Mouse (Mus musculus): ENCODE measurements around the gene Zwint. TPM values are rescaled to one million over a fixed set of nuclear protein-coding genes. Genes with fewer than 3 reads are reported as not detected.

Gene Zwint
- total and polyA plus RNA-seq, 2 experiments, result 47.7 to 60.8 TPM

DNA sequence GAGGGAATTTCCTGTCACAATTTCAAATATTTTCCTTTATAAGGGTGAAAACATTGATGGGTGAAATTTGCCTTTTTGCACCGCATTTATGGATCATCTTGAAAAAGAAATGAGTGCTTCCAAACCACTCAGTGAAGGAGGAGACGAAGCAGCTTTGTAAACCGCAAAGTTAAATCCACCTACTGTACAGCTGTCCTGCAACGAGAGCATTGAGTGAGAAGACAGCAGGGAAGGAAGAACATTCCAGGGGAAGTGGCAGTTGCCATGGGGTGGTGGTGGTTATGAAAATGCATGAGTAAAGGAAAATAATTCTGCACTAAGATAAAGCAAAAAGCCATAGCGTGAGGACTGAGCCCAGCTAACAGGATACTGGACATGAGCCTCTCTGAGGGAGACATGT, 13.2 kb downstream of the Zwint start:
- Histone ChIP-seq H3K27me3 (ENCODE audit: control insufficient read depth, insufficient read depth, low read length) (no peaks in the 10 kb centered on the region), H3K4me1 (ENCODE audit: control insufficient read depth, insufficient read depth, low read length) (peaks cover 5% of the 10 kb centered on the region; the same call in 1 of the 2 replicates), H3K36me3 (ENCODE audit: control insufficient read depth, insufficient read depth, low read length) (peaks cover 17% of the 10 kb centered on the region), H3K9ac (ENCODE audit: low read depth, low read length) (no peak overlapping the region), H3K4me3 (ENCODE audit: insufficient read depth, low read depth, low read length) (no peak overlapping the region), H3K79me2 (ENCODE audit: control insufficient read depth, insufficient read depth, low read length) (no peaks in the 10 kb centered on the region), H3K27ac (replicated peaks; ENCODE audit: insufficient read depth, low read depth, low read length) (no peak overlapping the region)
- no peak for TF ChIP-seq POLR2A (IDR thresholded peaks at IDR 0.05; ENCODE audit: extremely low read depth, insufficient read depth, low read length)
- no peak for TF ChIP-seq CTCF (IDR thresholded peaks at IDR 0.05; ENCODE audit: low read depth, low read length)
- 91% methylated on average over 5 of the region's 5 CpGs for WGBS
- no peak for DNase-seq (ENCODE audit: extremely low read depth, low read depth, low spot score)

DNA sequence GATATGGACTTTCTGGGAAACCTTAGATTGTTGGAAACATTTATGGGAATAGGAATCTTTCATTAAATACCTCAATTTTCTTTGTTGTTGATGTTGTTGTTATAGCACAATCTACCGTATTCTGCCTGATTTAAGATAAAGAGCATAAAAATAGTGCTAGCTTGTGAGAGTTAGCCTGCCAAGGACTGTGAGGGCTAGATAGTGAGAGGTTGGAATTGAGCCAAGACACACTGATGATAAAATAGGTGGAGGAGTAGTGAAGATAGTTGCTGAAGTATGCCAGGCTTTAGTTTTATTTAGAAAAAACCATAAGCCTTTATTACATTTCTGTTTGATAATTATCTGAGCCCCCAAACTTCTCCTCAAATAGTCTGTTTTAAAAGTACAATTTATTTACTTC, 14.4 kb downstream of the Zwint start:
- H3K4me3 ChIP-seq (ENCODE audit: insufficient read depth, low read depth, low read length), result no peak overlapping the region
- no peak overlapping the region for H3K27ac ChIP-seq (replicated peaks; ENCODE audit: insufficient read depth, low read depth, low read length)
- no peak overlapping the region for H3K9ac ChIP-seq (ENCODE audit: low read depth, low read length)
- H3K27me3 ChIP-seq (ENCODE audit: control insufficient read depth, insufficient read depth, low read length), result no peaks in the 10 kb centered on the region
- 18% methylated on average over 1 of the region's 1 CpGs for WGBS
- no peaks in the 10 kb centered on the region for H3K79me2 ChIP-seq (ENCODE audit: control insufficient read depth, insufficient read depth, low read length)
- peaks cover 5% of the 10 kb centered on the region; the same call in 1 of the 2 replicates for H3K4me1 ChIP-seq (ENCODE audit: control insufficient read depth, insufficient read depth, low read length)
- TF ChIP-seq POLR2A (IDR thresholded peaks at IDR 0.05; ENCODE audit: extremely low read depth, insufficient read depth, low read length), result no peak
- H3K36me3 ChIP-seq (ENCODE audit: control insufficient read depth, insufficient read depth, low read length), result peaks cover 16% of the 10 kb centered on the region
- DNase-seq (ENCODE audit: extremely low read depth, low read depth, low spot score), result no peak

DNA sequence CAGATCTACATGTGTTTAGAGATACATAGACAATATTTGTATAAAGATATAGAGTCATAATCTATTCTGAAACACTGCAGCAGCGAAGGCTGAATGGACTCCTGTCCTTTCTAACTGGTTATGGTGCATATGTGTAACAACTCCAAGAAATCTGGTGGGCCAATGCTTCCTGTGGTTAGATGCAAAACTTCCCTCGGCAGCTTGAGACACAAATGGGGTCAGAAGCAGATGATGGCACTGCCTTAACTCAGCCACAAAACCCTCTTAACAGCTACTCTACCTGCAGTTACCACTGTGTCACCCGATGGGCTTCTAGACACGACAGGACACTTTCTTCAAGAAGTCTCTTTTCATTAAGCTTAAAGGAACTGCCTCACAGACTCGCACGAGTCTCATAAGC, 21.3 kb downstream of the Zwint start:
- H3K36me3 ChIP-seq (ENCODE audit: control insufficient read depth, insufficient read depth, low read length), result peaks cover 4% of the 10 kb centered on the region; the same call in 1 of the 2 replicates
- DNase-seq (ENCODE audit: extremely low read depth, low read depth, low spot score), result no peak
- WGBS, result 87% methylated on average over 6 of the region's 6 CpGs
- H3K4me3 ChIP-seq (ENCODE audit: insufficient read depth, low read depth, low read length), result no peak overlapping the region
- H3K79me2 ChIP-seq (ENCODE audit: control insufficient read depth, insufficient read depth, low read length), result no peaks in the 10 kb centered on the region
- H3K9ac ChIP-seq (ENCODE audit: low read depth, low read length), result no peak overlapping the region
- no peaks in the 10 kb centered on the region for H3K27me3 ChIP-seq (ENCODE audit: control insufficient read depth, insufficient read depth, low read length)
- H3K4me1 ChIP-seq (ENCODE audit: control insufficient read depth, insufficient read depth, low read length), result no peaks in the 10 kb centered on the region
- TF ChIP-seq CTCF (IDR thresholded peaks at IDR 0.05; ENCODE audit: low read depth, low read length), result no peak
- TF ChIP-seq POLR2A (IDR thresholded peaks at IDR 0.05; ENCODE audit: extremely low read depth, insufficient read depth, low read length), result no peak
- no peak overlapping the region for H3K27ac ChIP-seq (replicated peaks; ENCODE audit: insufficient read depth, low read depth, low read length)

DNA sequence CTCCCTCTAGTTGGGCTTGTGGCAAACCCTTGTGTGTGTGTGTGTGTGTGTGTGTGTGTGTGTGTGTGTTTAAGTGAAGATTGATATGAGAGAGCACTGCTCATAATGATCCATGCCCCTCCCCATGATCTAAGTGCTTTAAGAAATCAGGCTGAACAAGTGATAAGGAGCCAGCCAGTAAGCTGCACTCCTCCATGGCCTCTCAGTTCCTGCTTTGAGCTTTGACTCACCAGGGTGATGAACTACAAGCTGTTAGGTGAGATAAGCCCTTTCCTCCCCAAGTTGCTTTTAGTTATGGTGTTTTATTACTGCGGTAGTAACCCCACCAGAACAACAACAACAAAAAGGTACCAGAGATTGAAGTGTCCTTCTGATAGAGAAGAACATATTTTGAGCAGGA, 21.9 kb downstream of the Zwint start:
- WGBS, result 80% methylated on average over 1 of the region's 1 CpGs
- Histone ChIP-seq H3K9ac (ENCODE audit: low read depth, low read length) (no peak overlapping the region), H3K4me1 (ENCODE audit: control insufficient read depth, insufficient read depth, low read length) (no peaks in the 10 kb centered on the region), H3K4me3 (ENCODE audit: insufficient read depth, low read depth, low read length) (no peak overlapping the region), H3K79me2 (ENCODE audit: control insufficient read depth, insufficient read depth, low read length) (no peaks in the 10 kb centered on the region), H3K27ac (replicated peaks; ENCODE audit: insufficient read depth, low read depth, low read length) (no peak overlapping the region), H3K27me3 (ENCODE audit: control insufficient read depth, insufficient read depth, low read length) (no peaks in the 10 kb centered on the region), H3K36me3 (ENCODE audit: control insufficient read depth, insufficient read depth, low read length) (peaks cover 4% of the 10 kb centered on the region; the same call in 1 of the 2 replicates)
- TF ChIP-seq POLR2A (IDR thresholded peaks at IDR 0.05; ENCODE audit: extremely low read depth, insufficient read depth, low read length) (no peak), CTCF (IDR thresholded peaks at IDR 0.05; ENCODE audit: low read depth, low read length) (no peak)
- DNase-seq (ENCODE audit: extremely low read depth, low read depth, low spot score), result no peak

DNA sequence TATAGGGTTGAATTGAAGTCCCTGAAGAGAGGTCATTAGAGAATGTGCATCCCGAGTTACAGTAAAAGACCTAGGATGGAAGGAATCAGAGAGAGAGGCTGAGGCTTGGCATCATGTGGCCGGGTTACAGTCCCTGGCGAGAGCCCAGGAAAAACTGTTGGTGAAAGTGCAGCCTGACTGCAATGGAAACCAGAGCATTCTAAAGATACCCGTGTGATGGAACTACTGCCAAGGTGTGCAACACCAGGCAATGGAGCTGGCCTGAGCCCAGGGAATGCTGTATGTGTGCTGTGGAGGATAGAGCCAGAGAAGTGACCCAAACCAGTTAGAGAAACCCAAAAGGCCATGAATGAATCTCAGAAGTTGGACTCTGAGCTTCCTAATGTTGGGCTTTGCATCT, 24.4 kb downstream of the Zwint start:
- DNase-seq (ENCODE audit: extremely low read depth, low read depth, low spot score), result no peak
- peaks cover under 1% of the 10 kb centered on the region; the same call in 1 of the 2 replicates for H3K36me3 ChIP-seq (ENCODE audit: control insufficient read depth, insufficient read depth, low read length)
- TF ChIP-seq CTCF (IDR thresholded peaks at IDR 0.05; ENCODE audit: low read depth, low read length) (no peak), POLR2A (IDR thresholded peaks at IDR 0.05; ENCODE audit: extremely low read depth, insufficient read depth, low read length) (no peak)
- H3K27ac ChIP-seq (replicated peaks; ENCODE audit: insufficient read depth, low read depth, low read length), result no peak overlapping the region
- no peak overlapping the region for H3K4me3 ChIP-seq (ENCODE audit: insufficient read depth, low read depth, low read length)
- WGBS, result 75% methylated on average over 4 of the region's 4 CpGs
- no peaks in the 10 kb centered on the region for H3K4me1 ChIP-seq (ENCODE audit: control insufficient read depth, insufficient read depth, low read length)
- H3K27me3 ChIP-seq (ENCODE audit: control insufficient read depth, insufficient read depth, low read length), result no peaks in the 10 kb centered on the region
- no peak overlapping the region for H3K9ac ChIP-seq (ENCODE audit: low read depth, low read length)
- H3K79me2 ChIP-seq (ENCODE audit: control insufficient read depth, insufficient read depth, low read length), result no peaks in the 10 kb centered on the region

DNA sequence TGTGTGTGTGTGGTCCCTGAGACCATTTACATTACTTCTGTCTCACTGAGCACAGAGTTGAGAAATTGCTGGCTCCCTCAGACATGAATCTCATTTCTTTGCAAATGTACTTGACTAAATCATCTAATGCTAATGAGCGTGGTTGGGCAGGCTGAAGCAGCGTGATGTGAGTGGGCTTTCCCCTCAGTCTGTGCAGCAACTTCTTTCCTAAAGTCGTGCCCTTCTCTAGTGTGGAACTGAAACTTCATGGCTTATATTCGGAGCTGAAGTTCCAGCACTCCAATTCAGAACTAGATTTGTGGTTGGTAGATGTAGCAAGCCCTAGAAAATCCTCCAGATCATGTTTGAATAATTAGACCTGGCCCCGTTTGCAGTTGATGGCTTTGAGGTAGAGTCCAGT, 46.4 kb downstream of the Zwint start:
- H3K4me1 ChIP-seq (ENCODE audit: control insufficient read depth, insufficient read depth, low read length), result no peaks in the 10 kb centered on the region
- H3K9ac ChIP-seq (ENCODE audit: low read depth, low read length), result no peak overlapping the region
- no peak for TF ChIP-seq CTCF (IDR thresholded peaks at IDR 0.05; ENCODE audit: low read depth, low read length)
- no peak for TF ChIP-seq POLR2A (IDR thresholded peaks at IDR 0.05; ENCODE audit: extremely low read depth, insufficient read depth, low read length)
- no peaks in the 10 kb centered on the region for H3K79me2 ChIP-seq (ENCODE audit: control insufficient read depth, insufficient read depth, low read length)
- no peak overlapping the region for H3K4me3 ChIP-seq (ENCODE audit: insufficient read depth, low read depth, low read length)
- WGBS, result 74% methylated on average over 5 of the region's 5 CpGs
- H3K27me3 ChIP-seq (ENCODE audit: control insufficient read depth, insufficient read depth, low read length), result no peaks in the 10 kb centered on the region
- no peak overlapping the region for H3K27ac ChIP-seq (replicated peaks; ENCODE audit: insufficient read depth, low read depth, low read length)
- H3K36me3 ChIP-seq (ENCODE audit: control insufficient read depth, insufficient read depth, low read length), result no peaks in the 10 kb centered on the region
- DNase-seq (ENCODE audit: extremely low read depth, low read depth, low spot score), result no peak
